Mouse (Mus musculus) right cerebral cortex, postnatal 25 days (tissue): ENCODE measurements at regions not wholly inside any gene's neighbourhood (a gene's known extent, or its start where the extent isn't known, plus 50 kb on each side); places are given as distances from the start of the nearest gene placed in this dataset.
"Not testable (repeated sequence)": the region's sequence is repeated elsewhere in the genome, so short reads cannot be mapped to it uniquely, and the experiment has no call there.

Experiments used
- DNase-seq: peaks from one replicate; pipeline ENCODE4 v3.0.0; 2022

GRCm38 (mm10) chrX:64940677-64941446 is 106.6 kb upstream of the Ctag2 start:
- DNase-seq = peak; percentile 3

- DNase-seq = not testable (repeated sequence)
These were observed 68.5 kb upstream of the Ctag2 start for GRCm38 (mm10) chrX:64978916-64979315.
